Mouse (Mus musculus) lung, postnatal 0 days (tissue): Measurements from ENCODE around the gene Prmt8.

ENCODE experiments used
- CTCF ChIP-seq: IDR thresholded peaks from 2 replicates; pipeline ENCODE4 v1.5.1; 2016; ENCODE audit warnings: antibody characterized with exemption, mild to moderate bottlenecking
- EP300 ChIP-seq: IDR thresholded peaks from 2 replicates; pipeline ENCODE4 v1.6.1; 2016; ENCODE audit warnings: antibody characterized with exemption, mild to moderate bottlenecking, control low read depth

DNA sequence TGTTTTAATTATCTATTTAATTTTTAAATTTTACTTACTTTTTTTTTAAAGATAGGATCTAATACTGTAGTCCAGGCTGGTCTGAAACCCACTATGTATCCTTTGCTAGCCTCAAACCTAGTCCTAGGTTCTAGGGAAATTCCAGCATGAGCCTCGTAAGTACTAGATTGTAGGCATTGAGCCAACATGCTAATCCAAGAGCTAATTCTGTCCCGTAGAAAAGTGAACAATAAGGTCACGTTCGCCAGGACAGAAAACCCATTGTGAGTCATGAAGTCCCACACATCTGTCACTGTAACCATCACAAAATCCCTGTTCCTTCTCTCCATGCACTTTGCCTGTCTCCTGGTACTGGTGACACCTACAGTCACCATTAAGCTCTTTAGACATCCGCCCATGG, 53.8 kb downstream of the Prmt8 start:
- TF ChIP-seq CTCF (no peak), EP300 (no peak)
